Mouse (Mus musculus): Measurements from ENCODE around the gene Spsb4. TPM values are rescaled to one million over a fixed set of nuclear protein-coding genes. Genes with fewer than 3 reads are reported as not detected.
A peak's percentile ranks its signal among the peaks of the same experiment; 100 is the strongest.

The Spsb4 gene
- polyA plus RNA-seq (2015; fragmentation: Nextera tagmentation; extraction: Ambion mirVana): 21.5 and 25.4 TPM in 2 replicates

GRCm38 (mm10) chr9:97018677-97019147 is at the start of gene Spsb4:
Spsb4 (minus strand) TSS chr9:97018843.
- no peaks in the 10 kb centered on the region for H3K9me3 ChIP-seq
- no peaks in the 10 kb centered on the region for H3K27me3 ChIP-seq (replicated peaks)
- peak within 1 kb of the TSS; percentile 63 for H3K4me3 ChIP-seq (replicated peaks)
- peak; percentile 91 for ATAC-seq (ENCODE audit: insufficient read depth, low FRiP score, low read depth)
- peak within 1 kb of the TSS; percentile 55 for H3K9ac ChIP-seq
- no peaks in the 10 kb centered on the region for H3K36me3 ChIP-seq
- H3K27ac ChIP-seq: peak within 1 kb of the TSS; percentile 88
- peak within 1 kb of the TSS; percentile 96 for H3K4me2 ChIP-seq
- under 1% methylated on average over 45 of the region's 47 CpGs for WGBS
- H3K4me1 ChIP-seq: peaks cover 16% of the 10 kb centered on the region

- no peak overlapping the region for H3K4me2 ChIP-seq
- no peak overlapping the region for H3K9ac ChIP-seq
- H3K36me3 ChIP-seq: 0 out of 2 replicates have a peak, but pooled peaks cover 8% of the 10 kb centered on the region
- no peak overlapping the region for H3K27ac ChIP-seq
- no peak overlapping the region for H3K4me3 ChIP-seq (replicated peaks)
- H3K4me1 ChIP-seq: peaks cover 2% of the 10 kb centered on the region; the same call in 1 of the 2 replicates
- H3K9me3 ChIP-seq: no peaks in the 10 kb centered on the region
- ATAC-seq (ENCODE audit: insufficient read depth, low FRiP score, low read depth): no peak
- no peaks in the 10 kb centered on the region for H3K27me3 ChIP-seq (replicated peaks)
- 92% methylated on average over 6 of the region's 6 CpGs for WGBS
These were observed 49.1 kb upstream of the Spsb4 start for GRCm38 (mm10) chr9:97067761-97068160.

GRCm38 (mm10) chr9:97065885-97066284 is 47.2 kb upstream of the Spsb4 start:
- Histone ChIP-seq H3K27ac (no peak overlapping the region), H3K4me1 (peaks cover 2% of the 10 kb centered on the region; the same call in 1 of the 2 replicates), H3K27me3 (replicated peaks) (no peaks in the 10 kb centered on the region), H3K4me2 (no peak overlapping the region), H3K9me3 (no peaks in the 10 kb centered on the region), H3K4me3 (replicated peaks) (no peak overlapping the region), H3K9ac (no peak overlapping the region), H3K36me3 (0 out of 2 replicates have a peak, but pooled peaks cover under 1% of the 10 kb centered on the region)
- WGBS: 44% methylated on average over 4 of the region's 4 CpGs
- ATAC-seq (ENCODE audit: insufficient read depth, low FRiP score, low read depth): no peak

DNA sequence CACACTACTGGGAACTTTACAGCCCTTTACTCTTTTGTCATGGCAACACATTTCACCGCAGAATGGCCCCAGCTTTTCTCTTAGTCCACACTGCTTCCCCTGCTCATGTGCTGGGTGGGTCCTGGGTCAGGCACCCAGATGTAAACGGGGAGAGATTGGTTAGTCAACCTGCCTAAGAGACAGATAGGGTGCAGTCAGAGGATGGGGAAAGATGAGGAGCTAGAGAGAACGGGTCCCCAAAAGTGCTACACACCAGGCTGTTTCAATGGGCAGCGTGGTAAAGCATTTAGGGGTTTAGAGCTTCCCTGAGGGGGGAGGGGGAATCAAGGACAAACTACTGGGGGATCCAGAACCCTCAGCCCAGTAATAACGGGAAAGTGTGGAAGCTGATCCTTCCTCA is 46.6 kb upstream of the Spsb4 start:
- Histone ChIP-seq H3K36me3 (no peaks in the 10 kb centered on the region), H3K9ac (no peak overlapping the region), H3K27me3 (replicated peaks) (no peaks in the 10 kb centered on the region), H3K4me1 (peaks cover 2% of the 10 kb centered on the region; the same call in 1 of the 2 replicates), H3K4me3 (replicated peaks) (no peak overlapping the region), H3K9me3 (no peaks in the 10 kb centered on the region), H3K27ac (no peak overlapping the region), H3K4me2 (no peak overlapping the region)
- ATAC-seq (ENCODE audit: insufficient read depth, low FRiP score, low read depth): no peak
- 58% methylated on average over 5 of the region's 5 CpGs for WGBS

DNA sequence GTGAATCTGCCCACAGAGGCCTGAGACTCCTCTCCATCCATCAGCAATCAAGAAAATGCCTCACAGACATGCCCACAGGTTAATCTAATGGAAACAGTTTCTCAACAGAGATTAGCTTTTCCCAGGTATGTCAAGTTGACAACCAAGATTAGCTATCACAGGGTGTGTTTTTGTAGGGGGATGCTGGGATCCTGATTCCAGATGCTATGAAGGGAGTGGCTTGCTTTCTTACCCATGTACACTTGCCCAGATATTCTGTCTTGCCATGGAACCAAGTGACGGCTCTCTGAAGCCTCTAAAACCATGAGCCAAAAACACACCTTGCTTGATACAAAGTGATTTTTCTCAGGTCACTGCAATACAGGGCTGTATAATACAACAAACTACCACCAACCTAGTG is 45.5 kb upstream of the Spsb4 start:
- Histone ChIP-seq H3K36me3 (no peaks in the 10 kb centered on the region), H3K4me2 (no peak overlapping the region), H3K4me3 (replicated peaks) (no peak overlapping the region), H3K27me3 (replicated peaks) (no peaks in the 10 kb centered on the region), H3K9ac (no peak overlapping the region), H3K9me3 (no peaks in the 10 kb centered on the region), H3K4me1 (peaks cover 2% of the 10 kb centered on the region; the same call in 1 of the 2 replicates), H3K27ac (no peak overlapping the region)
- 82% methylated on average over 1 of the region's 1 CpGs for WGBS
- no peak for ATAC-seq (ENCODE audit: insufficient read depth, low FRiP score, low read depth)

GRCm38 (mm10) chr9:97061696-97062095 is 43.1 kb upstream of the Spsb4 start:
- Histone ChIP-seq H3K4me1 (peaks cover 2% of the 10 kb centered on the region; the same call in 1 of the 2 replicates), H3K9me3 (no peaks in the 10 kb centered on the region), H3K4me2 (no peak overlapping the region), H3K36me3 (no peaks in the 10 kb centered on the region), H3K4me3 (replicated peaks) (no peak overlapping the region), H3K27ac (no peak overlapping the region), H3K27me3 (replicated peaks) (no peaks in the 10 kb centered on the region), H3K9ac (no peak overlapping the region)
- 90% methylated on average over 9 of the region's 9 CpGs for whole genome bisulfite sequencing
- no peak for ATAC-seq (ENCODE audit: insufficient read depth, low FRiP score, low read depth)

- H3K9ac ChIP-seq: no peak overlapping the region
- ATAC-seq (ENCODE audit: insufficient read depth, low FRiP score, low read depth): 0 out of 2 replicates have a peak, but pooled peaks have one; percentile 23
- peak overlapping the region; percentile 51 for H3K4me2 ChIP-seq
- H3K27me3 ChIP-seq (replicated peaks): no peaks in the 10 kb centered on the region
- H3K4me3 ChIP-seq (replicated peaks): peak overlapping the region; percentile 16
- H3K9me3 ChIP-seq: no peaks in the 10 kb centered on the region
- H3K4me1 ChIP-seq: no peaks in the 10 kb centered on the region
- 27% methylated on average over 18 of the region's 18 CpGs for WGBS
- H3K36me3 ChIP-seq: no peaks in the 10 kb centered on the region
- no peak overlapping the region for H3K27ac ChIP-seq
These were observed 38.1 kb upstream of the Spsb4 start for GRCm38 (mm10) chr9:97056541-97057338.

DNA sequence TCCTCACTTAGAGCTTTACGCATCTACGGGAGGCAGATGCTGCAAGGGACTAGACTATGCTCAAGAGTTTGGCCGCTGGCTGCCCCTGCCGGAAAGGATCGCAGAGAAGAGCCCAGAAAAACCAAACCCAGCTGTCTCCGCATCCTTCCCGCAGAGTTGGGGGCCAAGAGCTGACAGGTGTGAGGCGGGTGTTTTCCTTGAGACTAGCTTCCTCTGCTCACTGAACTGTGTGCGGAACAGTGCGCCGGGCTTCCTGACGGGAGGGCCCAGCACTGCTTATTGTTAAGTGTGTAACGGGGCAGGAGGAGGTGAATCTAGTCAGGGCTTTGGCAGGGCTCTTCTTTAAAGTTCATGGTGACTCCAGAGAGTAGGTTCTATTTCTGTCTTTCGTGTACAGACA is 37.3 kb upstream of the Spsb4 start:
- H3K27me3 ChIP-seq (replicated peaks): no peaks in the 10 kb centered on the region
- H3K27ac ChIP-seq: no peak overlapping the region
- peak overlapping the region; percentile 51; the same call in 1 of the 2 replicates for H3K4me2 ChIP-seq
- H3K4me3 ChIP-seq (replicated peaks): no peak overlapping the region
- ATAC-seq (ENCODE audit: insufficient read depth, low FRiP score, low read depth): 0 out of 2 replicates have a peak, but pooled peaks have one; percentile 35
- 54% methylated on average over 14 of the region's 14 CpGs for WGBS
- no peaks in the 10 kb centered on the region for H3K9me3 ChIP-seq
- H3K36me3 ChIP-seq: no peaks in the 10 kb centered on the region
- no peak overlapping the region for H3K9ac ChIP-seq
- no peaks in the 10 kb centered on the region for H3K4me1 ChIP-seq

DNA sequence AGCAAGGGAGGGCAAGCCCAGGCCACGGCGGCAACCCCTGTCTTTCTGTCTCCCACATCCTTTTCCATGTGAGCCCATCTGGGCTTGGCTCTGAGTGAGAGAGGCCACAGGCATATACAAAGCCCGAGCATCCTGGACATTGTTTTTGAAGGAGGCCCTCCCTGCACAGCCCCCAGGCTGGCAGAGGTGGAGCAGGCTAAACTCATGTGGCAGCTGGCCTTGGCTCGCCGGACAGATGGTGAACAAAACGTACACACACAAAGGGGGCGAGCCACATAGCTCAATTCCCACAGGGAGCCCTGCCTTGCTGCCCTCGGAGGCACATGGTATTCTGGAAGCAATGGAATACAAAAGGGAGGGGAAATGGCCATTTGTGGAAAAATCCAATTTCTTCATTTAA is 32.5 kb upstream of the Spsb4 start:
- no peaks in the 10 kb centered on the region for H3K36me3 ChIP-seq

GRCm38 (mm10) chr9:97046240-97046639 is 27.6 kb upstream of the Spsb4 start:
- Histone ChIP-seq H3K27me3 (replicated peaks) (no peaks in the 10 kb centered on the region), H3K4me2 (no peak overlapping the region), H3K36me3 (no peaks in the 10 kb centered on the region), H3K27ac (no peak overlapping the region), H3K4me1 (no peaks in the 10 kb centered on the region), H3K4me3 (replicated peaks) (no peak overlapping the region), H3K9me3 (no peaks in the 10 kb centered on the region), H3K9ac (no peak overlapping the region)
- WGBS: 75% methylated on average over 4 of the region's 4 CpGs
- no peak for ATAC-seq (ENCODE audit: insufficient read depth, low FRiP score, low read depth)

More for the DNA sequence above, 32.5 kb upstream of the Spsb4 start:
- H3K4me1 ChIP-seq: no peaks in the 10 kb centered on the region
- no peak overlapping the region for H3K4me2 ChIP-seq
- no peak for ATAC-seq (ENCODE audit: insufficient read depth, low FRiP score, low read depth)
- H3K9me3 ChIP-seq: no peaks in the 10 kb centered on the region
- H3K27ac ChIP-seq: no peak overlapping the region
- no peak overlapping the region for H3K9ac ChIP-seq
- H3K27me3 ChIP-seq (replicated peaks): no peaks in the 10 kb centered on the region
- H3K4me3 ChIP-seq (replicated peaks): no peak overlapping the region
- WGBS: 50% methylated on average over 8 of the region's 8 CpGs

GRCm38 (mm10) chr9:97041633-97042032 is 23.0 kb upstream of the Spsb4 start:
- no peak for ATAC-seq (ENCODE audit: insufficient read depth, low FRiP score, low read depth)

GRCm38 (mm10) chr9:97038010-97038409 is 19.4 kb upstream of the Spsb4 start:
- Histone ChIP-seq H3K9me3 (no peaks in the 10 kb centered on the region), H3K4me2 (no peak overlapping the region), H3K4me3 (replicated peaks) (no peak overlapping the region), H3K36me3 (no peaks in the 10 kb centered on the region), H3K27me3 (replicated peaks) (no peaks in the 10 kb centered on the region), H3K4me1 (no peaks in the 10 kb centered on the region), H3K27ac (no peak overlapping the region), H3K9ac (no peak overlapping the region)
- WGBS: 75% methylated on average over 3 of the region's 3 CpGs
- ATAC-seq (ENCODE audit: insufficient read depth, low FRiP score, low read depth): no peak

More at GRCm38 (mm10) chr9:97041633-97042032, 23.0 kb upstream of the Spsb4 start:
- no peaks in the 10 kb centered on the region for H3K4me1 ChIP-seq
- H3K9me3 ChIP-seq: no peaks in the 10 kb centered on the region
- H3K4me2 ChIP-seq: no peak overlapping the region
- 82% methylated on average over 8 of the region's 8 CpGs for WGBS
- H3K4me3 ChIP-seq (replicated peaks): no peak overlapping the region
- H3K27ac ChIP-seq: no peak overlapping the region
- H3K27me3 ChIP-seq (replicated peaks): no peaks in the 10 kb centered on the region
- no peaks in the 10 kb centered on the region for H3K36me3 ChIP-seq
- H3K9ac ChIP-seq: no peak overlapping the region

Data from stomach, embryonic 15.5 days (tissue).